Mouse (Mus musculus): ENCODE data around the gene Cemip2.
"Not testable (repeated sequence)": the region's sequence is repeated elsewhere in the genome, so short reads cannot be mapped to it uniquely, and the experiment has no call there.

Cemip2 gene

DNA sequence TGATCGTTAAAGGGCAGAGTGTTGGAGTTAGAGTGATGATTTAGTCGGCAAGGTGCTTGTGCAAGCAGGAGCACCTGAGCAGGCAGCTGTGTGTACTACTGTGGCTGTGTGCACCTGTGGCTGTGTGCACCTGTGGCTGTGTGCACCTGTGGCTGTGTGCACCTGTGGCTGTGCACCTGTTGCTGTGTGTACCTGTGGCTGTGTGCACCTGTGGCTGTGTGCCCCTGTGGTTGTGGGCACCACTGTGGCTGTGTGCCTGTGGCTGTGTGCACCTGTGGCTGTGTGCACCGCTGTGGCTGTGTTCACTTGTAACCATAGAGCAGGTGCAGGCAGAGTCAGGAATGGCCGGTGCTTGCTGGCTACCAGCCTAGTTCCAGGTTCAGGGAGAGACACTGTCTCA lies 38.1 kb downstream of the Cemip2 start:
- DNase-seq: no peak

DNA sequence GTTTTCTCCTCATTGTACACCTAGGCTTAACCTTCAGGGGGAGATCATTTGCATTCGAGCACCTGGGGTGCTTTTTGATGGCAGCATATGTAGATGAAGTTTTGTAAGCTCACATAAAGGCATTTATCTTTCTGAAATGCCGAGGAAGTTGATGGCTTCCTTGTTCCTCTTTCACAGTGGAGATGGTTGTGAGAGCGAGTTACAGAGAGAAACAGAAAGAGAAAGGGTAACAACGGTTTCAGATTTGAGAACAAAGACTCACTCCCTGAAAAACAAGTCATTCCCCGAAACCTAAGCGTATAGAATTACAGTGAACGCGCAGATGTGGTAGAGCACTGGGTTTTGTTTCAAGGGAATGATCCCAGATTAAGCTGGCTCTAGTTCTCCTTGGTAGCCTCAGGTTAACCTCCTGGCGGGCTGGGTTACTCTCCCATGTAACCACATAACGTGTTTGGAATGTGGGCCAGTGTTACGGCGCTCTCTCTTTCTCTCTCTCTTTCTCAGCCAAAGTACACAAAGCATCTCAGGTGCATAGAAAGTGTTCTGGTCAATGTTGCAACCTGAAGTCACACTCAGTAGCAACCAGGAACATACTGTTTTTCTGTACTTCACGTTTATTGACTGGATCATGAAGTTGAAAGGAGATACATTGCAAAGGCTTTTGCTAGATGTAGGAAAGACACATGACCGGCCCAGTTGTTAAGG lies 40.0 kb downstream of the Cemip2 start:
- no peak for DNase-seq

DNA sequence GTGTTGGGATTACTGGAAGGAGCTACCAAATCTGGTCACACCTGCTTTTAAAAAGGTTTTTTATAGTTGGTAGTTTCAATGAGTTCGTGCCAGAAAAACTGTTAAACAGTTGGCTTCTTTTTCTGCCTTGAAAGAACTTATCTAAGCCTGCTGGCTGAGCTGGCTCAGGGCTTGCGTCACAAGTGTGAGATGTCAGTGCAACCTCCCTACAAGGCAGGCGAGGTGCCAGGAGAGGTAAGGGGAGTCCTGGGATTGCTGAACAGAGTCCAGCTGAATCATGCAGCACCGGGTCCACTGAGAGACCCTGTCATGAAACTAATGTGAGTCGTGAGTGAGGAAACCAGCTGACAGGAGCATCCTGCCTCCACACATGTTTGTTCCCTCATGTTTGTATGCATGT lies 41.4 kb downstream of the Cemip2 start:
- DNase-seq: no peak

DNA sequence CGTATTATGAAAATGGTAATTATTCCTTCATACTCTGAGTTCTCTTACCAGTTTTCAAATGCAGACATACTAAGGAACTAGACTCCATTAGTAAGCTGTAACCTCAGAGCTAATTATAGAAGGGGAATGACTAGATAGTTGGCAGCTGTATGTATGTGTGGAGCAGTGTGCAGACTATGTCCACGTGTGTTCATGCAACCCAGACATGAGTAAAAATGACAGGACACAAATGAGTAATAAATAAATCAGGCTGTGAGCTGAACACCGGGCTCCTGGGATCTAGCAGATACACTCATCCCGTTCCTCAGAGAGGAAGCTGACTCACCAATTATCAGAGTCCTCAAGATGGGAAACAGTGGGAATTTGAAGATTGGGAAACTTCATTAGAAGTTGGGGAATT lies 42.0 kb downstream of the Cemip2 start:
- DNase-seq: no peak

DNA sequence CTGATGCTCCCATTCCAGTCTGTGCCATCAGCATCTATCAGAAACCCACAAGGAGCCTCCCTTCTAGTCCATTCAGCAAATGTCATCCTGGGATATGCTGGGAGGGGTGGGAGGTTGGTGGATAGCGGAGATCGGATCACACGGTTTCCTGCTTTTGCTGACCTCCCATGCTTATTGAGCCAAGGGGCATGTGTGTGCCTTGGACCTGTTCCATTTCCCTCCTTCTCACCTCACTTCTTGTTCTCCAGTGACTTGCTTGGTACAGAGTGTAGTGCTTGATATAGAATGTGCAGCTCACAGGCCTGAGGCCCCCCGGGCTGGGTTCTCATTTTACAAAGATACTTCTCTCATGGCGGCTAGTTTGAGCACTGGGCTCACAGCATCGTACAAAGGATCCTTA lies 43.7 kb downstream of the Cemip2 start:
- no peak for DNase-seq

DNA sequence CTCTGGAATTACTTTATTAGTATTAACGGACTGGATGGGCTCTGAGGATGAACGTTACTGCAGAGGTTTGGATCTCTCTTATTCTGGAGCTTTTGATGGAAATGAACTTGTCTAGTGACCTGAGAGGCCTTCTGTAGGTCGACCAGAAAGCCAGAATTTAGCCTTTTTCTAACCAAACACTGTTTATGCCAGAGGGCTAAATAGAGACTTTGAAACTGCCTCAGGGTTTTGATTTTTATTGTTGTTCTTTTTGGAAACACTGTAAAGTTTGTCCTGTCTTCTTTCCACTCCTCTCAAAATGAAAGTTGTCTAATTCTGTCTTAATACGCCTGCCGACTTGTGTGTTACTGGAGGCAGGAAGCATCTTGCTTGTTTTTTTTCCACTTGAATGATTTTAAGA lies 46.0 kb downstream of the Cemip2 start:
- DNase-seq: no peak

DNA sequence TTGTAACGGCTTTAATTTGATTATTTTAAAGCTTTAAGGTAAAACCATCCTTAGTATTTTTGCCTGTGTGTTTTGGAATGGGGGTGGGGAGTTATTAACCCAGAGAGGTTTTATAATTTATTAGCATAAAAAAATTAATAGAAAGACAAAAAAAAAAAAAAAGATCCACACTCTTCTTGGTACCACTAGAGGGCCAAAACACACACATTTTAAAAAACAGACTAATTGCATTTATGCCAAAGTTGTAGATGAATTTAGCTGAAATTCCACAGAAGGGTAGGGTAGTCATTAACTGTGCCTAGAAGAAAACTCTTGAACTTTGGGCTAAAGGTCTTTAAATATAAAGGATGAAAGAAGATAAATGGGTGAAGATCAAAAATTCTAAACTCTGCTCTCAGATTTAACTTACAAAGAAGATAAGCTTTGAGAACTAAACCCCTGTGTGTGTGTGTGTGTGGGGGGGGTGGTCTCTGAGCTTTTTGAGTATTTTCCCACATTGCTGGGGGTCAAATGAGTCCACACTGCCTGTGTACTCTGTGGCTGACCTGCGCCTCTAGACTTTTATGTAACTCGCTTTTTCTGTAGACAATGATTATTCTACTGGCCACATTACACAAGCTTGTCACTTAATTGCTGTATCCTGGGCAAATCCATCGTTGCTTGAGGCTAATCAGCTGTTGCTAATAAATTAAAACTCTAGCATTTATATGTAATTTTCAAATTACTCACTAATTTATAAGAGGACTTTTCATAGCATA lies 47.2 kb downstream of the Cemip2 start:
- no peak for DNase-seq

DNA sequence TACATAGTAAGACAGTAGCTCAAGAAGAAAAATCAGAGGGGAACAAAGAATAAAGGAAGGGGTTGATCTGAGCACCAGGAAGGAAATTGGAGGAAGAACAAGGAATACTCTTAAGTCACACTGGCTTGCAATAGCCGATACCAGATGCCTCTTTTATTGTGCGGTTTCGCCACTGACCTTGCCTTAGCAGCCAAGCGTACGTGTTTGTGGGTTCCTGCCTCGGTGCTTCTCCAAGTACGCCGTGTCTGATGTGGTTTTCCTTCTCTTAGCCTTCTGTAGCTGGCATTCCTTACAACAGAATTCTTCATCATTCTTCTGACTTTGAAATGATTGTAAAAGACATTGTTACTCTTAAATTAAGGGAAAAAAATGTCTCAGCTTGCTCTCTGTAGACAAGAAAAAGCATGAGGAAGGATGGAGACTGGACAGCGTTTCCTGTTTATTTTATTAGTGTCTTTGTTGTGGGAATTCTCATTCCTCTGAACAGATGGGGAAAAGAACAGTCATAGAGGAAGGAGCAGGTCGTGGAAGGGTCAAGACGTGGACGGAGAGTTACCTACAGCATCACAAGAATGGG lies 55.4 kb downstream of the Cemip2 start:
- no peak for DNase-seq

DNA sequence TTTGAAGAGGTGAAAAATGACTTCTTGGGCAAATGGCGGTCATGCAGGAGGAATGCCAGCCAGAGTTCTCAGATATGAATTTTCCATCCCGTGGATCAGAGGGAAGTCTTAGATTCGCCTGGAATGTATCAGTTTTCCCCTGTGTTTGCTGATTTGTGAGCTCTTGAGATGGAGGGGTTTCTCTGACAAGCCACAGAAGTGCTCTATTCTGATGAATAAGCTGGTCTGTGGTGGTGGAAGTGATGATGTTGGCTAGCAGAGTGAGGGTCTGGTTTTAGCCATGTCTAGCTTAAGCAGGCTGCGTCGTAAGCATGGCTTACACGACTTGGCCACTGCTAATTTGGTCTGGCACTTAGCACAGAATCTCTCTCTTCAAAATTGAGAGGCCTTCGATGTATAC lies 56.8 kb downstream of the Cemip2 start:
- DNase-seq: no peak

DNA sequence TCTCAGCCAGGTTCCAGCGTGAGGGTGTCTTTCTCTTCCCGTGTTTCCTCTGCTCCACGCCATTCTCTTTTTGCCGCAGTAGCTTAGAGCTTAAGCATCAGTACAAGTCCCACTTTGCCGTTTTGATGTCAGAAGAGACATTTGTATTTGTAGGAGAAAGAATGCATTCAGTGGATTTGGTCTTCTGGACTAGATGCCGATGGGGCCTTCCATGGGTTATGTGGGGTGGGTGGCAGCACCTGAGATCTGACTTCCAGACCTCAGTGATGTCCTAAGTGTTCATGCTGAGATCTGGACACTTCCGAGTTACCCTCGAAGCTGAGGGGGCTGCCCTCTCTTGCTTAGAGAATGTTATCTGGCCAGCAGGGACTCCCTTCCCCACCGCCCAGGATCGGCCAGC lies 72.6 kb downstream of the Cemip2 start:
- DNase-seq: no peak

DNA sequence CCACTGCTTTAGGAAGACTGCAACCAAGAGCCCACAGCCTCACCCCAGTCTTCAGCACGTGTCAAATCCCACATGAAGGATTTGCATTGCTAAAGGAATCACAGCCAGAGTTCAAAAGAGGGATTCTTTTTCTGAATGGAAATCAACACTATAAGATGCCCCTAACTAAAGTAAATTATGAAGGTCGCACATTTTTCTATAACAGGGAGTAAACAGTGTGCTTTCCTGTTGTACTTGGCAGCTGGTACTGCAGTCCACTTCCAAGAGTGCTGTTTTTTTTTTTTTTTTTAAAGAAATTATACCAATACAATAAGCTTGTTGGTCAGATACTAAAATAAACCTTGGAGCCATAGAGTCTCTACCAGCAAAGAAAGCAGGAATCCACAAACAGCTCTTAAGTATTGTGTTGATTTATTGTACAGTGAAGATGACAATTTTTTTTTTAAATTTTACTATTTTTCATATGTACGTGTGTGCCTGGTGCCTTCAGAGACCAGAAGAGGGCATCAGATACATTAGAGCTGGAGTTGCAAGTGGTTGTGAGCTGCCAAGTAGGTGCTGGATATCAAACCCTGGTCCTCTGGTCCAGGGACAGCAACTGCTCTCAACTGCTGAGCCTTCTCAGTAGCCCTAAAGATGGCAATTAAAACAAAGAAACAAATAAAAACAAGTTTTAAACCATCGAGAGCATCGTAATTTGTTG lies 76.5 kb downstream of the Cemip2 start:
- DNase-seq: no peak

DNA sequence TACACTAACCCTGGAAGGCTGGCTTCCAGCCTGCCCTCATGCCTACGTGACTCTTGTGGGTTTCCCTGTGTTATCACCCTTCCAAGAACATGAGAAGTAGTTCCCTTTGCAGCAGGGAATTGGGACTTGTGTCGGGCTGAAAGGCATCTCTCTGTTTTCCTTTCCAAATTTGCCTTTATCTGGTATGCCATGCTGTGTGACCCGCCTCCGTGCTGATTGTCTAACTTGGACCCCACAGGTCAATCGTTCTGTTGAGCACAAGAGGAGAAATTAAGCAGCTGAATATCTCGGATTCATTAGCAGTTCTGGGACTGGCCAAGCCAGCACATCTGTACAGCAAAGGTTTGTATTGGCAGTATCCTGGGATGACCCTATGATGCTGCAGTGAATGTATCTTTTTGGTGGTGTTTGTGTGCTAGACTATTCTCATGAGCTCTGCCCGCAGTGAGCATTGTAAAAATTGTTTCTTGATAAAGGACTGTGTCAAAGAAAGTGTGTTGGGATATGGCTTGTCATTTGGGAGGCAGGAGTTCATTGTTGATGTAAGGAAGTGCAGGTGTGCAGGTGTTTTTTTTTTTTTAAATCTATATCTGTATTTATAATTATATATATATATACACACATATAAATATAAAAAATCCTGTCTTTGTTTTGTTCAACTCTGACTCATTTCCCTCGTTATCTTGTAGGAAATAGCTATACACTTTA lies 77.4 kb downstream of the Cemip2 start:
- no peak for DNase-seq

DNA sequence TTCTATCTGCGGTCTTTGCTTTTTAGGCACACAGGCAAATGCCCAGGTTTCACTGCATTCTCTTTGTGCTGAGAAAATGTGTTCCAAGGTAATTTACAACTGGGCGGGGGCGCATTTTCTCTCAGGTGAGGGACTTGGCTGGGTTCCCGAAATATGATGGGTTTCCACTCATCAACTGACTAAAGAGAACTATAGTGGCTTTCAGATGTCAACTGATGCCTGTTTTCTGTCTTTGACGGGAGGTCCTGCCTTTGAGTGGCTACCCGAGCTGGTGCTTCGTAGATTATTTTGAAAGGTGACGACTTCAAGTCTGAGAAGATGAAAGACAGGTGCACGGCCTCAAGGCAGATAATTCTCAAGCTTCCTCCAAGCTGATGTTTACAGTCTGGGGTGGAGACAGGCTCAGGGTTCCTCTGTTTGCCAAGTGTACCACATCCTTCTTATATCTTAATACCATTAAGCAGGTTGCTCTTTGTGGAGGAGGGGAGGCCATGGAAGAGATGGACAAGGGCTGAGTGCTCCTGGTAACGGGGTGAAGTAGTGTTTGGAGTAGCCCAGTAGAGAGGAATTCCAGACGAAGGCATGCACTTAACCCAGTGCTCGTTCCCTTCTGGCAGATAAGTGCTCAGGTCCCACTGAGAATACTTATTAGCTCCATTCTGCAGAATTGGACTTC lies 80.8 kb downstream of the Cemip2 start:
- no peak for DNase-seq

DNA sequence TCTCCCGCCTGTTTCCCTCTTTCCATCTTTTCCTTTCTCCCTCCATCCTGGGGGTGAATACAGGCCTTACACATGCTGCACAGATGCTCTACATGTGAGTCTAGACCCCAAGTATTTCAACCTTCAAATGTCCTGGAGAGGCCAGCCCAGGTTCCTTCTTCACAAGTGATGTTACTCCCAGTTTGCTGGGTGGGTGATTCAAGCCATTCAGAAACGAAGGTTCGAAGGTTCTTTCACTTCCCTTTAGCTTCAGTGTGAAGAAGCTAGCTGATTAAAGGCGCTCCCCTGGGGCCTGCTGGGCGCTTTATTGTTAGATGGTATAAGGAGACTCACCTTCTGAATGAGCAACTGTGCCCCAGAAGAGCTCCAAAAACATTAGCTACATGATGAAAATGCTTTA lies 82.0 kb downstream of the Cemip2 start:
- DNase-seq: no peak

DNA sequence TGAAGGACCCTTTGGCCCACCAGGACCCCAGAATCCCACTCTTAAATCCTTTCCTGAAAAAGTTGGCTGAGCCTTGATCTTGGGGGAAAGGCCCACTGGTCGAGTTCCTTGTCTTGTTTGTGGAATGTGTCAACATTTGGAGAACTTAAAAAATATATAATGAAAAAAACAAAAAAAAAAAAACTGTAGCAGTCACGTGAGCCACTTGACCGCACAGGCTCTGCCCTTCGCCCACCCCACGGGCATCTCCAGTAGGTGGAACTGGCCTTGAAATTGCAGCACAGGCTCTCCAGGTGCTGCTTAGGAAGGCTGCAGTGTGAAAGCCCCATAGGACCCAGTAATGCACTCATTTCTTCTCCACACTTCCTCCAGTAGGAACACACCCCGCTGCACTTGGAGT lies 82.8 kb downstream of the Cemip2 start:
- no peak for DNase-seq

DNA sequence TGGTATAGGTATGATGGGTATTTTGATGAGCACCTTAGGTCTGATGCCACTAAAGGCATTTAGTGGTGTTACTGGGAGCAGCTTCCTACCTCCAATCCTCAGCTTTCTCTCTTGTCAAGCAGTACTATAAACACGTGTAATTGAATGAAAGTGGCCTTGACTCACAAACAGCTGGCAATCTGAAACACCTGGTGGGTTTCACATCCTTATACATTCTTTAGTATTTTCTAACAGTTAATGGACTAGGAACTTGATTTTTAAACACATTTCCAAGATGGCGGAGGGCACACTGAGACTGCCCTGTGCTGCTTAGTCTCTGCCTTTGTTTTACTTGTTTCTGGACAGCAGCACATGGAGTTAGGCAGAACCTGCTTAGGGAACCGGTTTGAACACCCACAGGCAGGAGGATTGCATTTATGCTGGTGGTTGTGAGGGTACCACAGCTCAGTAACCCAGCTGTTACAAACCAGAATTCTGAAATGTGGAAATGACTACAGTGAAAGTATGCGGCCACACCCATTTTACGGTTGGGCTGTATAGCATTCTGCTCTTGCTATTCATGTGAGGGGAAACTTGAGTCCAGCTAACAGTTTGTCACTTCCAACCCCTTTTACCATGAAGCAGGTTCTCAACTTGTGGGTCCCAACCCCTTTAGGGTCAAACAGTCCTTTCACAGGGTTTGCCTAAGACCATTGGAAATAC lies 84.3 kb downstream of the Cemip2 start:
- DNase-seq: no peak

DNA sequence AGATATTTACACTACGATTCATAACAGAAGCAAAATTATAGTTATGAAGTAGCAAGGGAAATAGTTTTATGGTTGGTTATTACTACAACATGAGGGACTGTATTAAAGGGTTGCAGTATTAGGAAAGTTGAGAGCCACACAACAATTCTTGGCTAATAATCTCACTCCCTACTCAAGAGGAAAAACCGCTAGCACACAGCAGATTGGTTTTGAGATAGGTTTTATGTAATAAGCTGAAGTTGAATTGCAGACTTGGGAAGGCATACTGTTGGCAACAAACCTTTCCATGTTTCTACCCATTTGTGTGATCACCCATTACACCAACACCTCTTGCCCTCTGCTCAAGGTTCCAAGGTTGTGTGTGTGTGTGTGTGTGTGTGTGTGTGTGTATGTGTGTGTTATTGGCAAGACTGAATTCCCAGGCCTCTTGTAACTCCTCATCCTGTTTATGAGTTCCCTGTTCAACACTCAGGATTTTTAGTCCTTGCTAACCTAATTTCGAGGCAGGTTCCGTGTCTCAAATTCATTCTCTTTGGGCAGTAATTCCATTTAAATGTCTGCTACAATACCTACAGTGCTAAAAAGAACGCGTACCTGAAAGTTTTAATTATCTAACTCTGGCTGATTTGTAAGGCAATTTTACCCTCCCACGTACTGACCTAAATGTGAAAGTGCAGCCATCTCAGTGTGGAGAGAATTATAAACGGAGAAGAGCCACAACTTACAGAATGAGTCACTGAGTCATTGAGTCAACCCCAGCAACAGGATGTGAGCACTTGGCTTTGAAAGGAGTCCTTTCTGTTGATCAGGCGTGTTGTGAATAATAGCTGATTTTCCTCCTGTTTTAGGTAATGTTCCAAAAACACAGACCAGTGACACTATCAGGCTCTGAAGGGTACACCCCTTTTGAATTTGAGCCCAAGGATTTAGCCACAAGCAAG lies 85.1 kb downstream of the Cemip2 start:
- no peak for DNase-seq

DNA sequence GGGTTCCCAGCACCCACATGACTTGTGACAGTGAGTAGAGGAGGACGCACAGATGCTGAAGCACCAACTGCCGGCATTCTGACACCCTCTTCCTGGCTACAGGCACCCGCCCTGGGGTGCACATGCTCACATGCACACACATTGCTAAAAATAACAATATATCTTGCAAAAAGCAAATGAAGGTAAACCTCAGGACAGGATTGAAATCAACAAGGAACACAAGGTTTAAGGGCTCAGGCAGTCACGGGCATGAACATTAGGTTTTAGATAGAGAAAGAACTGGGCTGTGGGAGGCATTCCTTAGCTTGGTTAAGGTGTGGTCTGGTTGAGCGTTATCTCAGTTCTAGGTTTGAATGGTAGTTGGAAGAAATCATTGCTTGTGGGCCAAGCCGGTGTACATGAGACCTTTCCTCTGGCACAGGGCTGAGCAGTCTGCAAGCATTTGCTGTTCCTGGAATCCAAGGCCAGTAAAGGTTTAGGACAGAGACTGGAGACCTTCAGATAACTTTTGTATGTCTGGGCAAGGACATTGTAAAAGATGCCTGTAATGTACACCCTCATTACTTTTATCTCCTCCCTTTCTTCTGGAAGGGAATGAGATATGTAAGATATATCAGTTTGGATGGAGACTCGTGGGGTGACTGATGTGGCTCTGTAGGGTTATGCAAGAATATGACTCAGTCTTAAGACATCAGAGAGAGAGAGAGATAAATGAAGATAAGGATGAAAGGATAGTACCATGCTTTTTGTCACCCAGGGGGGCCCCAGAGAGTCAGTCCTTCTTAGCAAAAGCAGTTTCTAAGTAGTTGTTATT lies 87.3 kb downstream of the Cemip2 start:
- DNase-seq: no peak

DNA sequence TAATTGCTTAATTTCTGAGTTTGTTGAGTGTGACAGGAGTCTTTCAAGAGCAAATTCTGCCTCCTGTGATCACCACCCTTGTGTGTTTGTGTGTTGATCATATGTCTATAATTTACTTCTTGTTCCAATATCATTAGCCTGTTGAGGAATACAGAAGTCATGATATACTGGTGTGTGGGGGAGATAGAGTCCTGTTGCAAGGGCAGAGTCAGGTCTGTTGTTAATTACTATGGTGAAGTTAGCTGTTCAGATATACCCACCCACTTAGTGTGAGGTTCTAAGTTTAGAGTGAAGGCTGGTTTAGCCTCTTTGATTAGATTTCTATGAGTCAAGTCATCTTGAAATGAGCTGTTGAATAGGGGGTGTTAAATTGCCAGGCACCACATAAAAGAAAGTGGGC lies 88.0 kb downstream of the Cemip2 start:
- DNase-seq: no peak

DNA sequence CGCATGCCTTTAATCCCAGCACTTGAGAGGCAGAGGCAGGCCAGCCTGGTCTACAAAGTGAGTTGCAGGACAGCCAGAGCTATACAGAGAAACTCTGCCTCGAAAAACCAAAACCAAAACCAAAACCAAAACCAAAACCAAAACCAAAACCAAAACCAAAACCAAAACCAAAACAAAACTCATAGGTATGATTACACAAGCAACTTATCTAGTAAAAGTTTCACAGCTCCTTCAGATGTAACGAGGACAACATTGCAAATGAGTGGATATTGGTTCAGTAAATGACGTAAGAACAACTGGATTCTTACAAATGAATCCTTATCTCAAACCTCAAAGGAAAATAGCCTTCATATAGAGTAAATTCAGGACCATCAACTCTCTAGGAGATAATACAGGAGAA lies 88.6 kb downstream of the Cemip2 start:
- DNase-seq: not testable (repeated sequence)

All from cerebellum, adult 8-10 months (tissue).